Mouse (Mus musculus) heart, embryonic 11.5 days (tissue): ENCODE data around the gene Msto1. TPM values are rescaled to one million over a fixed set of nuclear protein-coding genes. Genes with fewer than 3 reads are reported as not detected.
"Not testable (repeated sequence)": the region's sequence is repeated elsewhere in the genome, so short reads cannot be mapped to it uniquely, and the experiment has no call there.

Source experiments
- ATAC-seq: fragments of 200-750 bp; cut with Nextera tagmentation; replicated peaks from 2 replicates; pipeline ENCODE4 v1.8.0; 2017; ENCODE audit warnings: moderate library complexity; ENCODE audit not compliant: insufficient number of reproducible peaks, low FRiP score, low TSS enrichment
- H3K27ac ChIP-seq: fragments of 300-500 bp; sonication (generic); 2 replicates; pipeline ENCODE4 v1.5.1; 2014; ENCODE audit warnings: mild to moderate bottlenecking, low read depth, low read length
- H3K27me3 ChIP-seq: fragments of 300-500 bp; sonication (generic); 2 replicates; pipeline ENCODE4 v1.6.1; 2014; ENCODE audit warnings: mild to moderate bottlenecking, low read length, mixed read lengths; ENCODE audit not compliant: control insufficient read depth, insufficient read depth
- H3K36me3 ChIP-seq: fragments of 300-500 bp; sonication (generic); 2 replicates; pipeline ENCODE4 v1.6.1; 2014; ENCODE audit warnings: mild to moderate bottlenecking, low read length, moderate library complexity, mixed read lengths; ENCODE audit not compliant: control insufficient read depth, insufficient read depth
- H3K4me1 ChIP-seq: fragments of 300-500 bp; sonication (generic); 2 replicates; pipeline ENCODE4 v1.6.1; 2014; ENCODE audit warnings: low read length; ENCODE audit not compliant: control insufficient read depth, insufficient read depth
- H3K4me2 ChIP-seq: fragments of 300-500 bp; sonication (generic); 2 replicates; pipeline ENCODE4 v1.6.1; 2014; ENCODE audit warnings: mild to moderate bottlenecking, moderate library complexity
- H3K4me3 ChIP-seq: fragments of 300-500 bp; sonication (generic); 2 replicates; pipeline ENCODE4 v1.5.1; 2014; ENCODE audit warnings: low read depth, low read length
- H3K9ac ChIP-seq: fragments of 300-500 bp; sonication (generic); 2 replicates; pipeline ENCODE4 v1.6.1; 2014; ENCODE audit warnings: mild to moderate bottlenecking, low read depth, low read length, moderate library complexity
- H3K9me3 ChIP-seq: fragments of 300-500 bp; sonication (generic); replicated peaks from 2 replicates; pipeline ENCODE4 v1.6.1; 2016; ENCODE audit warnings: low read length; ENCODE audit not compliant: control insufficient read depth
- WGBS: fragments of 180-500 bp; shearing (Covaris S2); extraction: QIAGEN DNeasy Blood & Tissue Kit; methylation state at CpG from one replicate; pipeline ENCODE4 v1.1.7; 2014; ENCODE audit not compliant: insufficient replicate concordance; 5-methylcytosine and 5-hydroxymethylcytosine counted together
- polyA plus RNA-seq: library from polyadenylated mRNA; unstranded; fragments of >200 nt; fragmentation: Nextera tagmentation; extraction: Ambion mirVana; gene quantifications from 2 replicates; pipeline ENCODE4 v1.2.1, GENCODE M21; 2014

The Msto1 gene
- polyA plus RNA-seq, 1 experiment from 2014 or later = 56.9 TPM

GRCm38 (mm10) chr3:88912585-88912984 lies 1.2 kb downstream of the Msto1 start:
- ATAC-seq = no peak

GRCm38 (mm10) chr3:88906393-88907159 lies 7.2 kb downstream of the Msto1 start:
- H3K9ac ChIP-seq = no peak overlapping the region
- H3K27me3 ChIP-seq = no peaks in the 10 kb centered on the region
- ATAC-seq = no peak
- peaks cover 49% of the 10 kb centered on the region for H3K36me3 ChIP-seq
- no peak overlapping the region for H3K4me3 ChIP-seq
- no peaks in the 10 kb centered on the region for H3K9me3 ChIP-seq
- 87% methylated on average over 6 of the region's 6 CpGs for WGBS
- H3K4me1 ChIP-seq = no peaks in the 10 kb centered on the region
- no peak overlapping the region for H3K27ac ChIP-seq
- H3K4me2 ChIP-seq = no peak overlapping the region

More at GRCm38 (mm10) chr3:88912585-88912984, 1.2 kb downstream of the Msto1 start:
- H3K27ac ChIP-seq = no peak overlapping the region
- H3K4me2 ChIP-seq = peak overlapping the region; percentile 60
- peaks cover 6% of the 10 kb centered on the region; the same call in 1 of the 2 replicates for H3K4me1 ChIP-seq
- H3K9ac ChIP-seq = no peak overlapping the region
- H3K27me3 ChIP-seq = no peaks in the 10 kb centered on the region
- peaks cover 40% of the 10 kb centered on the region for H3K36me3 ChIP-seq
- WGBS = 89% methylated on average over 7 of the region's 7 CpGs
- H3K4me3 ChIP-seq = peak overlapping the region; percentile 58; the same call in 1 of the 2 replicates
- H3K9me3 ChIP-seq = no peaks in the 10 kb centered on the region

GRCm38 (mm10) chr3:88905741-88906140 lies 8.1 kb downstream of the Msto1 start:
- H3K9me3 ChIP-seq = no peaks in the 10 kb centered on the region
- no peak overlapping the region for H3K27ac ChIP-seq
- H3K4me3 ChIP-seq = no peak overlapping the region
- H3K36me3 ChIP-seq = peaks cover 43% of the 10 kb centered on the region
- no peak overlapping the region for H3K9ac ChIP-seq
- no peak overlapping the region for H3K4me2 ChIP-seq
- H3K4me1 ChIP-seq = no peaks in the 10 kb centered on the region
- no peaks in the 10 kb centered on the region for H3K27me3 ChIP-seq
- WGBS = 84% methylated on average over 2 of the region's 2 CpGs
- no peak for ATAC-seq

- no peaks in the 10 kb centered on the region for H3K4me1 ChIP-seq
- peaks cover 41% of the 10 kb centered on the region for H3K36me3 ChIP-seq
- H3K9ac ChIP-seq = no peak overlapping the region
- no peak overlapping the region for H3K27ac ChIP-seq
- no peaks in the 10 kb centered on the region for H3K9me3 ChIP-seq
- no peak overlapping the region for H3K4me3 ChIP-seq
- 84% methylated on average over 6 of the region's 6 CpGs for WGBS
- H3K27me3 ChIP-seq = no peaks in the 10 kb centered on the region
- no peak for ATAC-seq
- no peak overlapping the region for H3K4me2 ChIP-seq
Measured at GRCm38 (mm10) chr3:88905209-88905608, 8.6 kb downstream of the Msto1 start.

- Histone ChIP-seq H3K27me3 (no peaks in the 10 kb centered on the region), H3K36me3 (peaks cover 37% of the 10 kb centered on the region), H3K9me3 (no peaks in the 10 kb centered on the region), H3K9ac (no peak overlapping the region), H3K4me2 (no peak overlapping the region), H3K4me1 (no peaks in the 10 kb centered on the region), H3K27ac (no peak overlapping the region), H3K4me3 (no peak overlapping the region)
- no peak for ATAC-seq
- WGBS = 90% methylated on average over 3 of the region's 3 CpGs
Measured at GRCm38 (mm10) chr3:88904803-88905202, 9.0 kb downstream of the Msto1 start.

- H3K4me1 ChIP-seq, H3K4me3 ChIP-seq, H3K9ac ChIP-seq, H3K27me3 ChIP-seq, H3K4me2 ChIP-seq, H3K36me3 ChIP-seq, H3K9me3 ChIP-seq, H3K27ac ChIP-seq, ATAC-seq: not testable (repeated sequence)
- WGBS = 92% methylated on average over 7 of the region's 7 CpGs
Measured at GRCm38 (mm10) chr3:88893011-88893410, 20.8 kb downstream of the Msto1 start.

GRCm38 (mm10) chr3:88882536-88882935 lies 31.3 kb downstream of the Msto1 start:
- not testable (repeated sequence) for H3K4me3 ChIP-seq, ATAC-seq, H3K9ac ChIP-seq, H3K27me3 ChIP-seq, H3K36me3 ChIP-seq, H3K27ac ChIP-seq, H3K9me3 ChIP-seq, H3K4me2 ChIP-seq, H3K4me1 ChIP-seq
- 94% methylated on average over 4 of the region's 4 CpGs for WGBS

GRCm38 (mm10) chr3:88868449-88868848 lies 45.4 kb downstream of the Msto1 start:
- WGBS = no CpG with 5 or more reads among the region's 4 CpGs
- H3K4me3 ChIP-seq, H3K9me3 ChIP-seq, H3K27me3 ChIP-seq, H3K4me2 ChIP-seq, H3K27ac ChIP-seq, H3K9ac ChIP-seq, ATAC-seq, H3K4me1 ChIP-seq: not testable (repeated sequence)
- peaks cover 13% of the 10 kb centered on the region for H3K36me3 ChIP-seq

GRCm38 (mm10) chr3:88867177-88867576 lies 46.6 kb downstream of the Msto1 start:
- not testable (repeated sequence) for H3K9me3 ChIP-seq, H3K27ac ChIP-seq, H3K4me3 ChIP-seq, H3K27me3 ChIP-seq, H3K4me2 ChIP-seq, H3K9ac ChIP-seq, H3K4me1 ChIP-seq, ATAC-seq
- peaks cover 17% of the 10 kb centered on the region for H3K36me3 ChIP-seq
- WGBS = no CpG with 5 or more reads among the region's 8 CpGs
